Mouse (Mus musculus) right cerebral cortex, postnatal 36 days (tissue): ENCODE results near the gene Axin2.
A peak's percentile ranks its signal among the peaks of the same experiment; 100 is the strongest.
"Not testable (repeated sequence)": the region's sequence is repeated elsewhere in the genome, so short reads cannot be mapped to it uniquely, and the experiment has no call there.

Experiments
- DNase-seq, 2 experiments: peaks; one replicate each; pipeline ENCODE4 v3.0.0; 2022; ENCODE audit warnings: low spot score in 2 of 2, mixed read lengths in 1 of 2

Gene Axin2

GRCm38 (mm10) chr11:108920158-108920635 lies at the start of gene Axin2:
Gene Axin2 (plus strand): TSS chr11:108920349.
- peak; percentile 87 to 90 for DNase-seq

- DNase-seq = not testable (repeated sequence)
These were observed 48.9 kb upstream of the Axin2 start for GRCm38 (mm10) chr11:108871284-108871683.

- no peak for DNase-seq
These were observed 48.4 kb upstream of the Axin2 start for GRCm38 (mm10) chr11:108871748-108872147.

- no peak for DNase-seq
These were observed 43.4 kb upstream of the Axin2 start for GRCm38 (mm10) chr11:108876633-108877205.

- DNase-seq = no peak
These were observed 42.6 kb upstream of the Axin2 start for GRCm38 (mm10) chr11:108877520-108877919.

- DNase-seq = no peak
These were observed 39.6 kb upstream of the Axin2 start for GRCm38 (mm10) chr11:108880546-108880945.

GRCm38 (mm10) chr11:108881662-108882061 lies 38.5 kb upstream of the Axin2 start:
- no peak for DNase-seq

- no peak for DNase-seq
These were observed 34.8 kb upstream of the Axin2 start for GRCm38 (mm10) chr11:108885276-108885896.

- no peak for DNase-seq
These were observed 34.1 kb upstream of the Axin2 start for GRCm38 (mm10) chr11:108886060-108886459.

GRCm38 (mm10) chr11:108889121-108889520 lies 31.0 kb upstream of the Axin2 start:
- no peak for DNase-seq

- no peak for DNase-seq
These were observed 29.6 kb upstream of the Axin2 start for GRCm38 (mm10) chr11:108890544-108890943.

- DNase-seq = no peak
These were observed 28.9 kb upstream of the Axin2 start for GRCm38 (mm10) chr11:108891111-108891870.

- no peak for DNase-seq
These were observed 28.2 kb upstream of the Axin2 start for GRCm38 (mm10) chr11:108891871-108892380.

GRCm38 (mm10) chr11:108892406-108892805 lies 27.7 kb upstream of the Axin2 start:
- no peak for DNase-seq

- DNase-seq = no peak
These were observed 26.8 kb upstream of the Axin2 start for GRCm38 (mm10) chr11:108893232-108893790.

- no peak for DNase-seq
These were observed 26.2 kb upstream of the Axin2 start for GRCm38 (mm10) chr11:108893855-108894510.

GRCm38 (mm10) chr11:108897034-108897433 lies 23.1 kb upstream of the Axin2 start:
- no peak for DNase-seq

GRCm38 (mm10) chr11:108898063-108898462 lies 22.1 kb upstream of the Axin2 start:
- DNase-seq = no peak

GRCm38 (mm10) chr11:108898483-108898882 lies 21.7 kb upstream of the Axin2 start:
- no peak for DNase-seq

GRCm38 (mm10) chr11:108900718-108901488 lies 19.2 kb upstream of the Axin2 start:
- no peak for DNase-seq

GRCm38 (mm10) chr11:108901670-108902069 lies 18.5 kb upstream of the Axin2 start:
- DNase-seq = no peak
